In genomic region chr12:117214919-117215318, GRCm38 (mm10) we compare ENCODE assay signal across 14 mouse cellular contexts.
DNase-seq lines count a peak whose midpoint lies in the region; ATAC-seq and TF ChIP-seq lines count a peak whose summit lies in the region.
"Had no signal": no experiment of that assay in that cellular context is flagged by ENCODE, and none has a peak within 500 bp of the region (broad histone marks: within the 10 kb centered on the region; RNA-seq: fewer than 3 reads in every experiment).

No protein-coding gene starts in this region.

- H3K4me3 ChIP-seq in forebrain, embryonic 15.5 days, result no peak overlapping the region
- H3K4me3 ChIP-seq in forebrain, embryonic 12.5 days (replicated peaks), result no peak overlapping the region
- no peak overlapping the region for H3K4me3 ChIP-seq in midbrain, embryonic 13.5 days (replicated peaks)
- no peak overlapping the region for H3K4me3 ChIP-seq in midbrain, embryonic 11.5 days (ENCODE audit: low read depth, low read length)
- H3K4me3 ChIP-seq in forebrain, postnatal 0 days (ENCODE audit: low read depth, low read length), result no peak overlapping the region
- H3K4me3 ChIP-seq in midbrain, postnatal 0 days (ENCODE audit: low read depth, low read length), result no peak overlapping the region
- H3K4me3 ChIP-seq: embryonic facial prominence, embryonic 15.5 days had no signal

- H3K27ac ChIP-seq in forebrain, embryonic 15.5 days (replicated peaks), result peak overlapping the region; percentile 34
- no peak overlapping the region for H3K27ac ChIP-seq in forebrain, embryonic 12.5 days
- peak overlapping the region; percentile 32 for H3K27ac ChIP-seq in midbrain, embryonic 13.5 days
- no peak overlapping the region for H3K27ac ChIP-seq in midbrain, embryonic 11.5 days (ENCODE audit: low read depth, low read length)
- H3K27ac ChIP-seq in forebrain, postnatal 0 days (ENCODE audit: low read depth, low read length), result no peak overlapping the region
- H3K27ac ChIP-seq in midbrain, postnatal 0 days (ENCODE audit: low read depth, low read length), result no peak overlapping the region
- H3K27ac ChIP-seq: embryonic facial prominence, embryonic 15.5 days; macrophage had no signal

- WGBS in forebrain, embryonic 15.5 days, result 45% methylated on average over 5 of the region's 5 CpGs
- WGBS in forebrain, embryonic 12.5 days, result 78% methylated on average over 5 of the region's 5 CpGs
- 60% methylated on average over 5 of the region's 5 CpGs for WGBS in midbrain, embryonic 13.5 days
- WGBS in midbrain, embryonic 11.5 days, result 85% methylated on average over 5 of the region's 5 CpGs
- WGBS in forebrain, postnatal 0 days, result 49% methylated on average over 5 of the region's 5 CpGs
- 63% methylated on average over 5 of the region's 5 CpGs for WGBS in midbrain, postnatal 0 days

- no peak for TF ChIP-seq CTCF in forebrain, postnatal 0 days (IDR thresholded peaks at IDR 0.05; ENCODE audit: low read depth)
- TF ChIP-seq CTCF in midbrain, postnatal 0 days (IDR thresholded peaks at IDR 0.05), result no peak

- no peak for DNase-seq in midbrain, embryonic 11.5 days (ENCODE audit: low spot score, missing footprints)
- DNase-seq in forebrain, postnatal 0 days, result peak; percentile 54
- DNase-seq in midbrain, postnatal 0 days (ENCODE audit: low spot score), result peak; percentile 72
- DNase-seq in thymus, postnatal 4 days, result no peak
- DNase-seq in lung, postnatal 14 days, result no peak
- DNase-seq: cerebellum, adult 11 months; lung, adult 18-20 months; thymus, postnatal 36 days had no signal

- H3K4me1 ChIP-seq in forebrain, embryonic 15.5 days, result peaks cover 18% of the 10 kb centered on the region
- H3K4me1 ChIP-seq in forebrain, embryonic 12.5 days, result 0 out of 2 replicates have a peak, but pooled peaks cover 4% of the 10 kb centered on the region
- peaks cover 13% of the 10 kb centered on the region for H3K4me1 ChIP-seq in midbrain, embryonic 13.5 days (replicated peaks)
- no peaks in the 10 kb centered on the region for H3K4me1 ChIP-seq in midbrain, embryonic 11.5 days (ENCODE audit: control insufficient read depth, insufficient read depth, low read length)
- H3K4me1 ChIP-seq in forebrain, postnatal 0 days (ENCODE audit: insufficient read depth), result no peaks in the 10 kb centered on the region
- no peaks in the 10 kb centered on the region; the same call in 1 of the 2 replicates for H3K4me1 ChIP-seq in midbrain, postnatal 0 days (ENCODE audit: insufficient read depth, low read length)
- H3K4me1 ChIP-seq: embryonic facial prominence, embryonic 15.5 days had no signal

- peaks cover 4% of the 10 kb centered on the region; the same call in 1 of the 2 replicates for H3K36me3 ChIP-seq in forebrain, embryonic 15.5 days
- peaks cover 75% of the 10 kb centered on the region for H3K36me3 ChIP-seq in forebrain, embryonic 12.5 days (replicated peaks)
- H3K36me3 ChIP-seq in midbrain, embryonic 13.5 days, result peaks cover 82% of the 10 kb centered on the region
- H3K36me3 ChIP-seq in midbrain, embryonic 11.5 days (ENCODE audit: control insufficient read depth, insufficient read depth, low read length), result peaks cover 55% of the 10 kb centered on the region
- 0 out of 2 replicates have a peak, but pooled peaks cover 19% of the 10 kb centered on the region for H3K36me3 ChIP-seq in forebrain, postnatal 0 days (ENCODE audit: insufficient read depth)
- peaks cover 30% of the 10 kb centered on the region for H3K36me3 ChIP-seq in midbrain, postnatal 0 days (ENCODE audit: insufficient read depth, low read length)
- H3K36me3 ChIP-seq: embryonic facial prominence, embryonic 15.5 days had no signal

- no peak overlapping the region for H3K4me2 ChIP-seq in forebrain, embryonic 15.5 days (replicated peaks)
- H3K4me2 ChIP-seq in forebrain, embryonic 12.5 days, result no peak overlapping the region
- no peak overlapping the region for H3K4me2 ChIP-seq in midbrain, embryonic 13.5 days (replicated peaks)
- H3K4me2 ChIP-seq in midbrain, embryonic 11.5 days, result no peak overlapping the region
- H3K4me2 ChIP-seq in forebrain, postnatal 0 days (ENCODE audit: low read depth), result no peak overlapping the region
- H3K4me2 ChIP-seq in midbrain, postnatal 0 days (ENCODE audit: low read depth, low read length, poor library complexity, severe bottlenecking), result no peak overlapping the region
- H3K4me2 ChIP-seq: embryonic facial prominence, embryonic 15.5 days had no signal

- no peaks in the 10 kb centered on the region for H3K27me3 ChIP-seq in forebrain, embryonic 15.5 days
- no peaks in the 10 kb centered on the region for H3K27me3 ChIP-seq in forebrain, embryonic 12.5 days
- no peaks in the 10 kb centered on the region for H3K27me3 ChIP-seq in midbrain, embryonic 13.5 days
- no peaks in the 10 kb centered on the region for H3K27me3 ChIP-seq in midbrain, embryonic 11.5 days (ENCODE audit: control insufficient read depth, insufficient read depth, low read length)
- H3K27me3 ChIP-seq in forebrain, postnatal 0 days (ENCODE audit: insufficient read depth, low read length), result no peaks in the 10 kb centered on the region
- no peaks in the 10 kb centered on the region for H3K27me3 ChIP-seq in midbrain, postnatal 0 days (ENCODE audit: insufficient read depth, low read length)
- H3K27me3 ChIP-seq: embryonic facial prominence, embryonic 15.5 days had no signal

- peak; percentile 73 for ATAC-seq in forebrain, embryonic 15.5 days (replicated peaks)
- no peak; the same call in 1 of the 2 replicates for ATAC-seq in forebrain, embryonic 12.5 days (ENCODE audit: low FRiP score)
- peak; percentile 27; the same call in 1 of the 2 replicates for ATAC-seq in midbrain, embryonic 13.5 days
- no peak for ATAC-seq in midbrain, embryonic 11.5 days (ENCODE audit: low FRiP score)
- peak; percentile 36; the same call in 1 of the 2 replicates for ATAC-seq in forebrain, postnatal 0 days
- no peak for ATAC-seq in midbrain, postnatal 0 days (ENCODE audit: low FRiP score)
- ATAC-seq: inflammation-experienced regulatory T-cells, adult 6 months had no signal

- no peak overlapping the region for H3K9ac ChIP-seq in forebrain, embryonic 15.5 days (replicated peaks)
- H3K9ac ChIP-seq in forebrain, embryonic 12.5 days, result no peak overlapping the region
- H3K9ac ChIP-seq in midbrain, embryonic 13.5 days (replicated peaks), result no peak overlapping the region
- H3K9ac ChIP-seq in midbrain, embryonic 11.5 days (ENCODE audit: low read length), result no peak overlapping the region
- H3K9ac ChIP-seq in forebrain, postnatal 0 days, result no peak overlapping the region
- no peak overlapping the region for H3K9ac ChIP-seq in midbrain, postnatal 0 days (replicated peaks; ENCODE audit: low read length, poor library complexity, severe bottlenecking)
- H3K9ac ChIP-seq: embryonic facial prominence, embryonic 15.5 days had no signal

- no peaks in the 10 kb centered on the region for H3K9me3 ChIP-seq in forebrain, embryonic 15.5 days
- H3K9me3 ChIP-seq in forebrain, embryonic 12.5 days, result no peaks in the 10 kb centered on the region
- H3K9me3 ChIP-seq in midbrain, embryonic 13.5 days, result no peaks in the 10 kb centered on the region
- no peaks in the 10 kb centered on the region for H3K9me3 ChIP-seq in midbrain, embryonic 11.5 days (ENCODE audit: control insufficient read depth, low read length)
- no peaks in the 10 kb centered on the region for H3K9me3 ChIP-seq in forebrain, postnatal 0 days (ENCODE audit: low read length)
- no peaks in the 10 kb centered on the region for H3K9me3 ChIP-seq in midbrain, postnatal 0 days (ENCODE audit: low read length)
- H3K9me3 ChIP-seq: embryonic facial prominence, embryonic 15.5 days had no signal

Comparison
In these comparisons a context has a peak if more than half of its experiments do, and no peak if none do; other contexts are left out.
1. ATAC-seq: peak in forebrain, embryonic 15.5 days (single experiment), midbrain, embryonic 13.5 days (single experiment) and forebrain, postnatal 0 days (single experiment); none in forebrain, embryonic 12.5 days (single experiment), midbrain, embryonic 11.5 days (single experiment) and midbrain, postnatal 0 days (single experiment).
2. H3K27ac ChIP-seq: peak in forebrain, embryonic 15.5 days (single experiment) and midbrain, embryonic 13.5 days (single experiment); none in forebrain, embryonic 12.5 days (single experiment), midbrain, embryonic 11.5 days (single experiment), forebrain, postnatal 0 days (single experiment) and midbrain, postnatal 0 days (single experiment).
3. DNase-seq: peak in forebrain, postnatal 0 days (single experiment) and midbrain, postnatal 0 days (single experiment); none in midbrain, embryonic 11.5 days (single experiment), thymus, postnatal 4 days (single experiment) and lung, postnatal 14 days (single experiment).